Mouse (Mus musculus): ENCODE results near the gene Borcs8.

GRCm38 (mm10) chr8:70134931-70135330 is 4.4 kb upstream of the Borcs8 start:
- TF ChIP-seq CTCF (IDR thresholded peaks at IDR 0.05; ENCODE audit: control insufficient read depth, insufficient read depth, insufficient replicate concordance, low read depth, low read length) (no peak), POLR2A (IDR thresholded peaks at IDR 0.05; ENCODE audit: control insufficient read depth, low read depth, low read length) (no peak)

All from testis, adult 2 months (tissue).